Mouse (Mus musculus) gastrocnemius, postnatal 4 days (tissue): ENCODE measurements at regions not wholly inside any gene's neighbourhood (a gene's known extent, or its start where the extent isn't known, plus 50 kb on each side); places are given as distances from the start of the nearest gene placed in this dataset.
A peak's percentile ranks its signal among the peaks of the same experiment; 100 is the strongest.
"Not testable (repeated sequence)": the region's sequence is repeated elsewhere in the genome, so short reads cannot be mapped to it uniquely, and the experiment has no call there.

Source experiments
- DNase-seq, 2 experiments: peaks; one replicate each; pipeline ENCODE4 v3.0.0; 2021 to 2022; ENCODE audit warnings: low spot score in 2 of 2, mixed read lengths in 2 of 2

DNA sequence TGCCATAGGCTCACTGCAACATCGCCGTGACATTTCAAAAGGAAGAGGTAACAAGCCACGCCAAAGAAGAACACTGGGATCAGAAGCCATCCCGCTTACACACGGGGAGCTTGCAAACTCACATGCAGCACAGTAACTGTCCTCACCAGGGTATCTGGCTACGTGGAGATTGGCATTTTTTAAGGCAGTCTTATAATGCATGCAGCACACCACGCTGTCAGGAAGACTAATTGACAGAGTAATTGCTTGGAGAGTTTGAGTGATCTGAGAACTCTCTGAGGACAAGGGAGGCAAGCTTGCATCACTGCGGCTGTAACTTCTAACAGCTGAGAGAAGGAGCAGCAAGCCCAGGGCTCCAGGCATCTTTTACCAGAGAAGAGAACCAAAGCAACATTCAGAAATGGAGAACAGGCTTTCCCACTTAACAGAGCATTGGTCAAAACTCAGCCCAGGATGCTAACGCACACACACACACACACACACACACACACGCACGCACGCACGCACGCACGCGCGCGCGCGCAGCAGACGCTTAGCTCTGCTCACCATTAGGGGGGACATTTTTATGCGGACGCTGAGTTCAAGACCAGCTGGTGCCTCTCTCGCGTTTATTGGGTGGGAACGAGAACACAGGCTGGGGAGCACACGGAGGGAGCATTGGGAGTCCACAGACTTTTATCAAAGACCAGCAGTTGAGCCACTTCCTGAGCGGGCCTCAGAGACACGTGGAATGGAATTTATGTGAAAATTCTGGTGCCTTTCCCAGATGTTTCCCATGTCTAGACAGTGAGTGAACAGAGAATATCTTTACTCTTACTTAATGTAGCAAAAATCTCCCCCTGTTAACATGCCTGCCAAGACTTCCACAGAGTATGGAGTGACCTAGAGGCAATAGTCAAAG, 66.6 kb downstream of the 1700129C05Rik start:
- DNase-seq: peak in 1 of 2 experiments; percentile 15

DNA sequence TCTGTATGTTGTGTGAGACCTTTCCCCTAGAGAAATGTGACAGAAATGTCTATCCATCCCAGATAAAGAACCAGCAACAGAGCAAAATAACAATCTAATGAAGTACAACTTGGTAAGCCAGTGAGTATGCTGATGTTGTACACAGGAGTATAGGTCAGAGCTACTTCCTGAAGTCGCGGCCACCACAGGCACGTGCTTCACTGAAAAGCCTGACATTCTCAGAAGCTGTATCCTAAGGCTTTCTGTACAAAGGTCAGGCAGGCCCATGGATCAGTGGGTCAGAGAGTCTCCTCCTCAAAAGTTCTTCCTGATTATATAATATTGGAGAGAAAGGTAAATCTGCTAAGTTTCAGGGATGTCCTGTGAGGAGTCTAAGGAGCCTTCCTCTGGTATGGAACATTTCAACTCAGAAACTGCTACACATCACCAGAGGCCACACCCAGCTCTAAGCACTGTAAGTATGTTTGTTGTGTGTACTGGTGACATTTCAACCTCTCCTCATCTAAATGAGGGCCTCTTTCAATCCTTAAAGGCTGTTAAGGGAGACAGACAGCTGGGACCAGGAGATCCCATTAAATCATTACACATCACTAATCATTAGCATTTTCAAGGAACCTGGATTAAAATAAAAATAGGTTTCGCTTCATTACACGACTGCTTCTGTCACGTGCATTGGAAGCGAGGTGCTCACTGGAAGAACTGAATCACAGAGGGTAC, 70.2 kb downstream of the 1700129C05Rik start:
- DNase-seq: no peak

- DNase-seq: no peak
These were observed 72.6 kb downstream of the 1700129C05Rik start for GRCm38 (mm10) chr14:59070056-59070455.

DNA sequence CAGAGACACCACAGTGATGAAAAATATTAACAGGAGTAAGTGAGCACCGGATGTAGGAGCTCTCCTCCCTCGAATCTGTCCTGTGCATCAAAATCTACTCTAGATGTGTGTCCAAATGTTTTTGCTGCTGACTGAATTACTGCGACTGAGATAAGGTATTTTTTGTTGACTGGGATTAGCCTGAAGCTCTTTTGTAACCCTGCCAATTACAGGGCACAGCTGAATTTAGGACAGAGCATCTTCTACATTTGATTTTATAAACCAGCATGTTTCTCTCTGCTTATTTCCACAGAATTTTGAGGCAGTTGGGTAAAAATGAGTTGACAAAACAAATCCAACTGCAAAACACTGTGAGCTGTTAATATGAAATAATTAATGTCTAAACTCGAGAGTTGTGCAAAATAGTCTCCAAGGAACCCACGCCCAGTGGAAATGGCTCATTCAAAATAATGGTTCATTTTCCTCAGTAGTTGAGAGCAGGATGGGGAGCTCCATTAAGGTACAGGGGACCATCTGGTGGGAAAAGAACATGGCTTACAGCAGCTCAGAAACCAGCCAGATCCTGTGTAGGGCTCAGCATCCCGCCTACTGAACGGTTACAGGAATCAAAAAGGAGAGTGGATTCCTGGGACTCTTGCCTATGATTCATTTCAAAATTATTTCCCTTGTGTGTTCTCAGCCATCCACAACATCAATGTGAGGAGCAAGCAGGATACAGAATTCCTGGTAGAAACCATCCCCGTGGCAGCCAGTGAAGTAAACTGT, 76.1 kb downstream of the 1700129C05Rik start:
- DNase-seq: no peak

DNA sequence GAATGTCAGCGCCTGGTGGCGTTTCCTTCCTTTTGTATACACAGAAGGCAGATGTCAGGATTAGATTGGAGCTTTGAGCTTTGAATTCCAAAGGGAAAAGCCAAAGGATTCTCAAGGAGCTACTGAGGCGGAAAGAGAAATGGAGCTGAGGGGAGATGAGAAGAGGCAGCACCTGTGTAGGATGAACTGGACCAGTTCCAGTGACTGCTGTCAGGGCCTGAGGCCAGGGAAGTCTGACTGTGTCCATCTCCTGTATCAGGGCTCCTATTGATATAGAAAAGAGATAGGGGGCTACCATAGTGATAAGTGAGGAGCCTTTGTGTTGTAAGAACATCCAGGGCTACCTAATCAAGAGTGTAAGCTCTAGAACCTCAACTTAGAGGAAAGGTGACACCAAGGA, 79.5 kb downstream of the 1700129C05Rik start:
- no peak for DNase-seq

DNA sequence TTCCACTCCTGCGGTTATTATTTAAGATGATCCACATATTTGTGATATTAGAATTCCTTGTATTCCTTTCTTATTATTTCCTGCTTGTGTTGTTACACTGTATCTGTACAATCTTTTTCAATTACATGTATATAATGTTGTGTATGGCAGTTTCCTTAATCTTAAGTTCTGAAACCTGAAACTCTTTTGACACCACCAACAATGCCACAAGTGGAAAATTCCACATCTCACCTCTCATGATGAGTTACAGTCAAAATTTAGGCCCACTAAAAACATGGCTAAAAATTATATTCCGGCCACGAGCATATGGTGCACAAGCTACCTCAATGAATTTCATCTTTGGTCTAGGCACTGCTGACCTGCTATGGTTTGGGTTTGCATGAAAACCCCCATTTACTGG, 85.9 kb downstream of the 1700129C05Rik start:
- no peak for DNase-seq

- no peak for DNase-seq
These were observed 87.4 kb downstream of the 1700129C05Rik start for GRCm38 (mm10) chr14:59055283-59055682.

GRCm38 (mm10) chr14:59052421-59052820, 90.3 kb downstream of the 1700129C05Rik start:
- no peak for DNase-seq

DNA sequence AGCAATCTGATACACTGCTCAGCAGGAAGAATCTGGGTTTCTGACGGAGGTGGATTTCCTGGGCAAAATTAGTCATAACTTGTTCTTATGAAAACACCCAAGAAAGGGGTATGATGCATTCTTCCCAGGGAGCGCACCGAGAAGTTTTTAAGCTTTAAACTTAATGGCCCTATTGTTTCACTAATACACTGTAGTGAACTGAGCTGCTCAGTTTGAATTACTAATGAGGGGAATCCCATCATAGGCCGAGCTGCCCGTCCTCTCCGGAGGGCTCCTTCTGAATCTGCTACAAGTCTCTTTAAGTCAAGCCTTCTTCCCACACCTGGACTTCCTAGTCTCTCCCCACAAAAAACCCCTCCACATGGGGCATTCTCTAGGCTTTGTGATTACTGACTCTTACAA, 91.2 kb downstream of the 1700129C05Rik start:
- no peak for DNase-seq

DNA sequence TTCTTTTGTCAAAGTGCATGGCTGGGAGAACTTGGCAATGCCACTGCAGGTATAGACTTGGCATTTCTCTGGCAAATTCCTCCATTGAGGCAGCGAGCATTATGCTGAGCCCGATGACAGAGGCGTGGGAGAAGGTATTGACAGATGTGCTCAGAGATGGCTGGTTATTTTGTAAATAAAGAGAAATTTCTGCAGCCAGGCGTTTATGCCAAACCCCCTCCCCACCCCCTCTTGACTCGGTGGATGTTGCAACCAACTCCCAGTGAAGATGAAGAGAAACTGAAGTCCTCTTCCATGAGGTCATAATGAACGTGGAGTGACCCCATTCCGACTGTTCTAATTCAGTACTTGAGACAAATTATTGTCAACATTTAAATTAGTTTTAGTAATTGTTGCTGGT, 97.0 kb downstream of the 1700129C05Rik start:
- DNase-seq: no peak

DNA sequence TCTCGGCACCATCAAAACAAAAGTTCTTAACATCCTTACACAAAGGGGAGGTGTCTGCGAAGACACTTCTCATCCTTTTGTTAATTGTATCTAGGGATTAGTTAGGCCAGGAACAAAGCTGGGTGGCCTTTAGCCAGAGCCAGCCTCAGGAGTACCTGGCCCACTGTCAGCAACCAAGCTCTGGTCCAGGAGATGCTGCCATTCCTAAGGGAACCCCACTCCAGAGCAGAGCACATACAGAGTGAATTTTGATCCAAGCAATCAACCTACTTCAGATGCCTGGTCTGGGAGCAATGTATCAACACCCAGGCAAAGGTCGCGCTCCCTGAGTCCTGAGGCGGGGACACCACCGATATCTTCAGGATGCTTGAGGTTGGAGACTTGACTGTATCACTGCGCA, 97.5 kb downstream of the 1700129C05Rik start:
- DNase-seq: no peak

DNA sequence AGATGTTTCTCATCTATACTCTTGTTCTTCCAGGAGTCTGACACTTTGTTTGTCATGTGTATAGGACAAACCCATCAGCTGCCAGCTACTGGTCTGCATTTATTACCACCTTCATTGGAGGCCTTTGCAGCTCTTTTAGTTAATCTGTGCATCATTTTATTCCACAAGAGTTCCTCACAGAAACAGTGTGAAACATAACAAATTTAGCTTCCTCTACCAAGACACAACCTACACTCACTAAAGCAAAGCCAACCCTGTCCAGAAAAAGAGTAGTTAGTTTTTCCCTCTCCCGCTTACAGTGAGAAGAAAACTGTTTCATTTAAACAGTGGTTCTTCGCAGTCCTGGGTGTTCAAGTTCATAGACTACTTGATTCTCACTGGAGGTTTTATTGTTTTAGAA, 100.5 kb downstream of the 1700129C05Rik start:
- DNase-seq: no peak

- DNase-seq: not testable (repeated sequence)
These were observed 116.9 kb downstream of the 1700129C05Rik start for GRCm38 (mm10) chr14:59025757-59026156.

- no peak for DNase-seq
These were observed 133.2 kb downstream of the 1700129C05Rik start for GRCm38 (mm10) chr14:59009534-59009933.

- DNase-seq: peak in 1 of 2 experiments; percentile 31
These were observed 143.5 kb downstream of the 1700129C05Rik start for GRCm38 (mm10) chr14:58999106-58999778.

DNA sequence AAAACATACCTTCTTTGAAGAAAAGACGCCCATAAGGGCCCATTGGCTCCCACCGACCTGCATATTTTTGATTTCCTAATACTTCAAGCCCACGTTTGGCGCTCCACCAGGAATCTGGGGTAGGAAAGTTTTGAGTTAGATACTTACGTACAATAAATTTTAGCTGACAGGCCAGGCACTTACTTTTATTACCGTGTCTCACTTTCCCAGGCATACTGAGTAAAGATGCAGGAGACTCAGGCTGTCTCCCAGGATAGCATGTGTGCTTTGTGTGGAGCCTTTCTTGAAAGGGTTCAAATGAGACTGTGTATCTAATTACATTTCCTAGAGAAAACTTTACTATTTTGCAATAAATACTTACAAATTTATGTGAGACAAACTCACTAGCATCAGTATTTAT, 147.7 kb downstream of the 1700129C05Rik start:
- DNase-seq: no peak

DNA sequence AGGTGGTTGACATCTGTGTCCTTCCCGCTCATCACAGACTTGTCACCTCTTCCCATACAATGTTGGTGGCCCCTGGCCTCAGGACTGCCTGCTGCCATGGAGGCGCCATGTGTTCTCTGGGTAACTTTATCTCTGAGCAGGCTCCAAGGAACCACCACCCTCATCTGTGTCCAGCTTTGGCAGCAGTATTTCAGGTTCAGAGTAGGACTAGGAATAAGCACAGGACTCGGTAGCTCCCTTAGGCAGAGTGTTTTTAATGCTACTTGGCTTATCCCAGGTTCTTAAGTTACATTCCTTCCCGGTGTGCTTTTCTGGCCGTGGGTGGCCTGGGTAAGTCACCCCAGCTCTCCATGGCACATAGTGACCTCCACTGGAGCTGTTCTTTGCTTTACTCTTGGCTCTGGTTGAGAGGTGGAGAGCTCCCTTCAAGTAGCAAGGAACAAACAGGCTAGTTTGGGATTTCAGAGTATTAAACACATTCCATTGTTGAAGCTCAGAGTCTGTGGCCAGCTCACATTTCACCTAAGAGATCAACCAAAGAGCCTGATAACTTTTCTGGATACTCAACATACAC, 153.0 kb downstream of the 1700129C05Rik start:
- no peak for DNase-seq

- no peak for DNase-seq
These were observed 155.0 kb downstream of the 1700129C05Rik start for GRCm38 (mm10) chr14:58987688-58988087.

GRCm38 (mm10) chr14:58985838-58986237, 156.9 kb downstream of the 1700129C05Rik start:
- DNase-seq: no peak

DNA sequence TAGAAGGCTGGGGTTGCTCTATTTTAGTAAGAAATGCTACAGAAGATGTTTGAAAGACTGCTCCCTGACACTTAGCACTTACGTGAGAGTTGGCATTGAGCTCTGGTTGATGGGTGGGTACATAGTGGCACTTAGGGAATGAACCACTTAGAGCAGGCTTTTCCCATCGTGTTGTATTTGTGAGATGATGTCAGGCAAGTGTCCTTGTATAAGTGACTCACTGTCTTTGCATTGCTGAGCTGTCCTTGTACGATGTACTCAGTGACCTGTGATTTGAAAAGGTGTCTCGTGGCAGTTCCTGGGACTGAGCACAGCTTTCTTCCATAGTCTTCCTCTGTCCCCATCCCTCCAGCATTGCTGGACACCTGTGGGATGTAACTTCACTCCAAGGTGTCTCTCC, 165.9 kb downstream of the 1700129C05Rik start:
- no peak for DNase-seq

DNA sequence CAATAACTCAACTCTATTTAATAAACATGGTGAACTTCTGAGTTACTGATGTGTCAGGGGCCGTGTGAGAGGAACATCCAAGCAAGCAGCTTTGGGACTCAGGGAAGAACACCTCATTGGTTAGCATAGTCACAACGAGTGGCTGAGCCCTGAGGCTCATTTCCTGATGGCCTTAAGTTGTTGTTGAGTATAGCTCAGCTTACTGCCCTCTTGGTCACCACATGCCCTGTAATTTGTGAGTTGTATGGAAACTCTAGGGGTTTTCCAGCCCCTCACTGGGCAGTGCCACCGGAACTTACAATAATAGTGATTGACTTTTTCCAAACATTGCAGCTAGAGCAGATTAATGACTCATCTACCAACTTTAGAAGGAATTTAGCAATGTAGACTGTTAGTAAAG, 173.4 kb downstream of the 1700129C05Rik start:
- DNase-seq: no peak
